Mouse (Mus musculus) ZHBTc4 (cell line): Measurements from ENCODE around the gene Nectin1.
A peak's percentile ranks its signal among the peaks of the same experiment; 100 is the strongest.

Source experiments
- DNase-seq: peaks from one replicate; pipeline ENCODE4 v3.0.0-alpha.2; 2011; ENCODE audit warnings: low read depth, low spot score

The Nectin1 gene

GRCm38 (mm10) chr9:43761181-43761820 is 17.5 kb downstream of the Nectin1 start:
- DNase-seq, result peak; percentile 49

GRCm38 (mm10) chr9:43761941-43762340 is 18.2 kb downstream of the Nectin1 start:
- no peak for DNase-seq

GRCm38 (mm10) chr9:43765419-43766179 is 21.8 kb downstream of the Nectin1 start:
- DNase-seq, result peak; percentile 66

GRCm38 (mm10) chr9:43768779-43769178 is 25.0 kb downstream of the Nectin1 start:
- no peak for DNase-seq

- DNase-seq, result no peak
Observed at GRCm38 (mm10) chr9:43769228-43769627, 25.4 kb downstream of the Nectin1 start.

- no peak for DNase-seq
Observed at GRCm38 (mm10) chr9:43769940-43770339, 26.2 kb downstream of the Nectin1 start.

GRCm38 (mm10) chr9:43771041-43771440 is 27.3 kb downstream of the Nectin1 start:
- no peak for DNase-seq

- no peak for DNase-seq
Observed at GRCm38 (mm10) chr9:43772460-43772859, 28.7 kb downstream of the Nectin1 start.

GRCm38 (mm10) chr9:43773521-43773920 is 29.7 kb downstream of the Nectin1 start:
- DNase-seq, result no peak

GRCm38 (mm10) chr9:43774427-43774826 is 30.6 kb downstream of the Nectin1 start:
- DNase-seq, result no peak

- DNase-seq, result no peak
Observed at GRCm38 (mm10) chr9:43776231-43776630, 32.4 kb downstream of the Nectin1 start.

GRCm38 (mm10) chr9:43777362-43778360 is 33.9 kb downstream of the Nectin1 start:
- DNase-seq, result no peak

GRCm38 (mm10) chr9:43780883-43781282 is 37.1 kb downstream of the Nectin1 start:
- DNase-seq, result no peak

GRCm38 (mm10) chr9:43782401-43782800 is 38.6 kb downstream of the Nectin1 start:
- no peak for DNase-seq

- no peak for DNase-seq
Observed at GRCm38 (mm10) chr9:43783959-43784358, 40.2 kb downstream of the Nectin1 start.

- DNase-seq, result peak; percentile 48
Observed at GRCm38 (mm10) chr9:43784841-43785240, 41.1 kb downstream of the Nectin1 start.

GRCm38 (mm10) chr9:43787591-43787990 is 43.8 kb downstream of the Nectin1 start:
- DNase-seq, result no peak

GRCm38 (mm10) chr9:43792681-43793080 is 48.9 kb downstream of the Nectin1 start:
- DNase-seq, result no peak

- DNase-seq, result no peak
Observed at GRCm38 (mm10) chr9:43793411-43793810, 49.6 kb downstream of the Nectin1 start.

- DNase-seq, result no peak
Observed at GRCm38 (mm10) chr9:43796031-43796430, 52.2 kb downstream of the Nectin1 start.

- DNase-seq, result peak; percentile 64
Observed at GRCm38 (mm10) chr9:43796841-43797740, 53.3 kb downstream of the Nectin1 start.
